30 mouse cellular contexts compared by ENCODE assay signal in genomic region chr11:46123328-46123866, GRCm38 (mm10). TPM values are rescaled to one million over a fixed set of nuclear protein-coding genes. Genes with fewer than 3 reads are reported as not detected.
DNase-seq lines count a peak whose midpoint lies in the region; ATAC-seq and TF ChIP-seq lines count a peak whose summit lies in the region.
"Had no signal": no experiment of that assay in that cellular context is flagged by ENCODE, and none has a peak within 500 bp of the region (broad histone marks: within the 10 kb centered on the region; RNA-seq: fewer than 3 reads in every experiment).

No protein-coding gene starts in this region.

- H3K27me3 ChIP-seq in heart, adult 2 months (ENCODE audit: control insufficient read depth, insufficient read depth, low read length), result no peaks in the 10 kb centered on the region
- H3K27me3 ChIP-seq in intestine, embryonic 15.5 days (replicated peaks), result no peaks in the 10 kb centered on the region
- H3K27me3 ChIP-seq: embryonic facial prominence, embryonic 15.5 days; liver, embryonic 12.5 days; midbrain, embryonic 13.5 days had no signal

- peaks cover 15% of the 10 kb centered on the region for H3K36me3 ChIP-seq in heart, adult 2 months (ENCODE audit: control insufficient read depth, insufficient read depth, low read length)
- peaks cover 6% of the 10 kb centered on the region for H3K36me3 ChIP-seq in intestine, embryonic 15.5 days
- H3K36me3 ChIP-seq: liver, embryonic 12.5 days had no signal

- no peak for TF ChIP-seq POLR2A in heart, adult 2 months (IDR thresholded peaks at IDR 0.05; ENCODE audit: insufficient read depth, low read depth, low read length)
- TF ChIP-seq POLR2A in lung, adult 2 months (IDR thresholded peaks at IDR 0.05; ENCODE audit: borderline replicate concordance, extremely low read depth, low read depth, low read length), result no peak

- H3K4me2 ChIP-seq in intestine, embryonic 15.5 days (replicated peaks), result no peak overlapping the region
- H3K4me2 ChIP-seq: embryonic facial prominence, embryonic 15.5 days; hindbrain, embryonic 14.5 days; liver, embryonic 12.5 days; lung, embryonic 14.5 days; midbrain, embryonic 13.5 days had no signal

- WGBS in heart, adult 2 months, result 48% methylated on average over 8 of the region's 8 CpGs
- WGBS in lung, adult 2 months, result 70% methylated on average over 8 of the region's 8 CpGs
- 88% methylated on average over 8 of the region's 8 CpGs for WGBS in intestine, embryonic 15.5 days

- no peak for TF ChIP-seq CTCF in heart, adult 2 months (IDR thresholded peaks at IDR 0.05)
- no peak for TF ChIP-seq CTCF in lung, adult 2 months (IDR thresholded peaks at IDR 0.05; ENCODE audit: insufficient read depth, low read length)

- H3K4me3 ChIP-seq in heart, adult 2 months, result no peak overlapping the region; the same call in 1 of the 2 replicates
- no peak overlapping the region for H3K4me3 ChIP-seq in lung, adult 2 months (replicated peaks; ENCODE audit: extremely low read depth, low read depth, low read length)
- H3K4me3 ChIP-seq in intestine, embryonic 15.5 days (replicated peaks), result no peak overlapping the region
- H3K4me3 ChIP-seq: embryonic facial prominence, embryonic 15.5 days; limb, embryonic 10.5 days; liver, embryonic 12.5 days; megakaryocyte, embryonic 14.5 days; midbrain, embryonic 13.5 days had no signal

- H3K9ac ChIP-seq in heart, adult 2 months (ENCODE audit: low read depth, low read length), result no peak overlapping the region
- H3K9ac ChIP-seq in intestine, embryonic 15.5 days, result no peak overlapping the region
- H3K9ac ChIP-seq: embryonic facial prominence, embryonic 15.5 days; hindbrain, embryonic 14.5 days; liver, embryonic 12.5 days; lung, embryonic 14.5 days; midbrain, embryonic 13.5 days had no signal

- H3K4me1 ChIP-seq in heart, adult 2 months (ENCODE audit: control insufficient read depth, insufficient read depth, low read length), result peaks cover 20% of the 10 kb centered on the region
- peaks cover 11% of the 10 kb centered on the region for H3K4me1 ChIP-seq in lung, adult 2 months (ENCODE audit: control insufficient read depth, insufficient read depth, low read length)
- no peaks in the 10 kb centered on the region for H3K4me1 ChIP-seq in intestine, embryonic 15.5 days (replicated peaks)
- H3K4me1 ChIP-seq: embryonic facial prominence, embryonic 15.5 days; megakaryocyte, embryonic 14.5 days; midbrain, embryonic 13.5 days had no signal

- no peak for TF ChIP-seq EP300 in heart, adult 2 months (IDR thresholded peaks at IDR 0.05; ENCODE audit: insufficient read depth, low read depth, low read length)

- intact Hi-C loops in heart, adult 2 months (cut with DNase I), result loop anchor here (10.0 kb wide), 1 partner anchor 179 kb away; the partner anchor contains the start of gene Lsm11
- intact Hi-C loops in heart, postnatal 10 days (cut with DNase I), result loop anchor here (2.0 kb wide), 1 partner anchor 55 kb away; no protein-coding TSS in a partner anchor

- peak overlapping the region; percentile 52 for H3K27ac ChIP-seq in heart, adult 2 months
- no peak overlapping the region for H3K27ac ChIP-seq in intestine, embryonic 15.5 days
- H3K27ac ChIP-seq: embryonic facial prominence, embryonic 15.5 days; hindbrain, embryonic 14.5 days; limb, embryonic 10.5 days; liver, embryonic 12.5 days; midbrain, embryonic 13.5 days; stomach, postnatal 0 days had no signal

- no peaks in the 10 kb centered on the region for H3K9me3 ChIP-seq in intestine, embryonic 15.5 days
- H3K9me3 ChIP-seq: embryonic facial prominence, embryonic 15.5 days; limb, embryonic 10.5 days; liver, embryonic 12.5 days; megakaryocyte, embryonic 14.5 days; midbrain, embryonic 13.5 days had no signal

- DNase-seq in heart, adult 2 months, result no peak
- DNase-seq in heart, postnatal 10 days, result no peak
- peak; percentile 46 for DNase-seq in lung, postnatal 36 days
- DNase-seq in lung, adult 2 months, result no peak
- peak; percentile 64 for DNase-seq in gonadal fat pad, adult 2 months (ENCODE audit: low read depth)
- no peak for DNase-seq in spleen, postnatal 14 days (ENCODE audit: low spot score in 2 of 2)
- DNase-seq: adrenal gland, postnatal 10 days; B cell, adult 2 months; cerebellum, adult 11 months; cerebellum, adult 9-11 months; heart, postnatal 4 days; kidney, postnatal 10 days; lung, embryonic 14.5 days; thymus, adult 2 months; thymus, postnatal 4 days had no signal

- ATAC-seq in intestine, embryonic 15.5 days, result no peak
- ATAC-seq: activated CD4-positive, CD25-positive, alpha-beta regulatory T cell, adult 4 months; forebrain, embryonic 16.5 days; inflammation-experienced regulatory T-cells, adult 6 months; liver, embryonic 12.5 days; midbrain, embryonic 13.5 days had no signal

- H3K79me2 ChIP-seq in heart, adult 2 months (replicated peaks; ENCODE audit: control insufficient read depth, insufficient read depth, low read length), result no peaks in the 10 kb centered on the region

RNA-seq across cellular contexts. Expression of gene Nipal4, which starts 42.9 kb away (rescaled TPM):
- total RNA-seq in heart, adult 2 months (2021), result under 1 TPM; 0.11 to 0.18 TPM
- 0.18 and 0.20 TPM in 2 replicates for polyA plus RNA-seq in heart, adult 2 months (2012; rRNA removed)
- under 1 TPM; 0.55 to 0.89 TPM for total RNA-seq in heart, postnatal 10 days (2021)
- 0.51 and 7.1 TPM in 2 replicates for polyA plus RNA-seq in lung, adult 2 months (2012; rRNA removed)
- 3.3 and 4.4 TPM in 2 replicates for polyA plus RNA-seq in gonadal fat pad, adult 2 months (2012; rRNA removed)
- polyA plus RNA-seq in intestine, embryonic 15.5 days (2015; fragmentation: Nextera tagmentation; extraction: Ambion mirVana), result 3.1 and 3.6 TPM in 2 replicates
- total RNA-seq: common myeloid progenitor, adult 5-6 weeks; MEL; monocyte, adult 5-6 weeks; neutrophil, adult 5-6 weeks had no signal

Comparison
In these comparisons a context has a peak if more than half of its experiments do, and no peak if none do; other contexts are left out.
1. DNase-seq: peak in lung, postnatal 36 days (single experiment) and gonadal fat pad, adult 2 months (single experiment); none in heart, adult 2 months (0 of 2), heart, postnatal 10 days (0 of 2), lung, adult 2 months (single experiment) and spleen, postnatal 14 days (0 of 2).